Mouse (Mus musculus): ENCODE measurements around the gene Dync2li1. TPM values are rescaled to one million over a fixed set of nuclear protein-coding genes. Genes with fewer than 3 reads are reported as not detected.

The Dync2li1 gene
- polyA plus RNA-seq, 1 experiment from 2014 or later = 39.4 TPM

GRCm38 (mm10) chr17:84596501-84596900, 29.8 kb upstream of the Dync2li1 start:
- no peak overlapping the region for H3K4me2 ChIP-seq
- no peak for ATAC-seq (ENCODE audit: borderline replicate concordance, extremely low read depth, low FRiP score, low TSS enrichment)
- 58% methylated on average over 7 of the region's 7 CpGs for WGBS

DNA sequence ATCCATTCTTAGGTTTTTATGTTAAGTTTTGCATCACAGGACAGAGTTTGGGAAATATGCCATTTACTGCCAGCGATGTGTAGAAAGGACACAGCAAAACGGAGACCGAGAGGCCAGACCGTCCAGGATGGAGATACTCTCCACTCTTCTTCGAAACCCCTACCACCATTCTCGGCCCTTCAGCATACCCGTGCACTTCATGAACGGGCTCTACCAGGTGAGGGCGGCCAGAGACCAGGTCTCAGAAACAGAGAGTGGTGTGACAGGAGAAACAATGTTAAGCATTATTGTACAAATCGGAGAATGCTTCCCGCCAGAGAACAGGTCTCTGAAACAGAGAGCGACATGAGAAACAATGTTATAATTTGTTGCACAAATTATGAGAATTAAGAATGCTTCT, 28.4 kb upstream of the Dync2li1 start:
- no peak overlapping the region for H3K4me2 ChIP-seq
- no peak overlapping the region for H3K9ac ChIP-seq
- H3K27me3 ChIP-seq = no peaks in the 10 kb centered on the region
- no peak for ATAC-seq (ENCODE audit: borderline replicate concordance, extremely low read depth, low FRiP score, low TSS enrichment)
- H3K36me3 ChIP-seq = peaks cover 14% of the 10 kb centered on the region
- H3K4me3 ChIP-seq = no peak overlapping the region
- H3K27ac ChIP-seq = no peak overlapping the region
- no peaks in the 10 kb centered on the region for H3K9me3 ChIP-seq
- H3K4me1 ChIP-seq = peaks cover 14% of the 10 kb centered on the region
- WGBS = 87% methylated on average over 12 of the region's 12 CpGs

More at GRCm38 (mm10) chr17:84596501-84596900, 29.8 kb upstream of the Dync2li1 start:
- H3K4me1 ChIP-seq = peaks cover 11% of the 10 kb centered on the region; the same call in 1 of the 2 replicates
- H3K27ac ChIP-seq = peak overlapping the region; percentile 69
- no peaks in the 10 kb centered on the region for H3K27me3 ChIP-seq
- H3K4me3 ChIP-seq = no peak overlapping the region
- no peak overlapping the region for H3K9ac ChIP-seq
- peaks cover 21% of the 10 kb centered on the region for H3K36me3 ChIP-seq
- H3K9me3 ChIP-seq = no peaks in the 10 kb centered on the region

DNA sequence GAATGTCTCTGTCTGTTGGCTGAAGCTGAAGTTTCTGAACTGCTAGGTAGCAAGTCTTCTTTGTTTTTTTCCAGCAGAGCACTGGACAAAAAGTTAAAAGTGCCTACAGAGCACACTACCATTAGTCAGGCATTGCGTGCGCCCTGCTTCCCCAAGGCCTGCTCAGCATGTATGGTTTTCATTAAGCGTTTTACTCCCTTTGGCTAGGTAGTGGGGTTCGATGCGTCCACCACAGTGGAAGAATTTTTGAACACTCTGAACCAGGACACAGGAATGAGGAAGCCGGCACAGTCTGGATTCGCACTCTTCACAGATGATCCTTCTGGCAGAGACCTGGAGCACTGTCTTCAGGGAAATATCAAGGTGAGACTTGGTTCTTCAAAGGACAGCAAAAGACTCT, 27.4 kb upstream of the Dync2li1 start:
- no peak for ATAC-seq (ENCODE audit: borderline replicate concordance, extremely low read depth, low FRiP score, low TSS enrichment)
- H3K36me3 ChIP-seq = peaks cover 6% of the 10 kb centered on the region
- no peak overlapping the region for H3K27ac ChIP-seq
- no peak overlapping the region for H3K9ac ChIP-seq
- WGBS = 88% methylated on average over 7 of the region's 7 CpGs
- H3K4me1 ChIP-seq = peaks cover 22% of the 10 kb centered on the region
- H3K4me2 ChIP-seq = no peak overlapping the region
- no peaks in the 10 kb centered on the region for H3K9me3 ChIP-seq
- no peak overlapping the region for H3K4me3 ChIP-seq
- no peaks in the 10 kb centered on the region for H3K27me3 ChIP-seq

- no peak overlapping the region for H3K4me3 ChIP-seq
- peaks cover under 1% of the 10 kb centered on the region for H3K36me3 ChIP-seq
- H3K4me1 ChIP-seq = peaks cover 22% of the 10 kb centered on the region
- H3K27ac ChIP-seq = no peak overlapping the region
- no peak overlapping the region for H3K4me2 ChIP-seq
- ATAC-seq (ENCODE audit: borderline replicate concordance, extremely low read depth, low FRiP score, low TSS enrichment) = no peak
- H3K9me3 ChIP-seq = no peaks in the 10 kb centered on the region
- H3K9ac ChIP-seq = no peak overlapping the region
- H3K27me3 ChIP-seq = no peaks in the 10 kb centered on the region
- 63% methylated on average over 9 of the region's 9 CpGs for WGBS
Observed at GRCm38 (mm10) chr17:84600051-84600983, 26.0 kb upstream of the Dync2li1 start.

DNA sequence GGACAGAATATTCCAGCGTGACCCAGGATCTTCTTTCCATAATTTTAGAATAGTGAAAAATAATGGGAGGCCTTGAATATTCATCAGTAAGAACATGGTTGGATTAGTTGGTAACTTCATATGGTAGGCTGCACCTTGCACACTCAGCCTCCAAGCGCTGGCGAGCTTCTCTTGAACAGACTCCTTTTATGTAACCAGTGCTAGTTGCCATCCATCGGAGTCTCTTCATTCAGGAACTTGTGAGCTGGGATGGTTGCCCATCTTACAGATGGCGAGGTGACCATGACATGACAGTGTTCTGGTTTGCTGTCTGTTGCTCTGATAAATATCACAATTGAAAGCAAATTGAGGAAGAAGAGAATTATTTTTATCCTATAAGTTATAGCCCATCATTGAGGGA, 24.5 kb upstream of the Dync2li1 start:
- H3K27ac ChIP-seq = no peak overlapping the region
- no peak for ATAC-seq (ENCODE audit: borderline replicate concordance, extremely low read depth, low FRiP score, low TSS enrichment)
- no peak overlapping the region for H3K4me3 ChIP-seq
- H3K27me3 ChIP-seq = no peaks in the 10 kb centered on the region
- H3K4me2 ChIP-seq = no peak overlapping the region
- WGBS = 92% methylated on average over 5 of the region's 5 CpGs
- no peaks in the 10 kb centered on the region for H3K9me3 ChIP-seq
- H3K36me3 ChIP-seq = no peaks in the 10 kb centered on the region; the same call in 1 of the 2 replicates
- H3K4me1 ChIP-seq = peaks cover 11% of the 10 kb centered on the region; the same call in 1 of the 2 replicates
- H3K9ac ChIP-seq = no peak overlapping the region

- no peak overlapping the region for H3K9ac ChIP-seq
- H3K4me1 ChIP-seq = peaks cover 10% of the 10 kb centered on the region; the same call in 1 of the 2 replicates
- WGBS = 22% methylated on average over 9 of the region's 9 CpGs
- H3K4me2 ChIP-seq = no peak overlapping the region
- peak overlapping the region; percentile 57 for H3K27ac ChIP-seq
- no peaks in the 10 kb centered on the region for H3K27me3 ChIP-seq
- peak; percentile 90 for ATAC-seq (ENCODE audit: borderline replicate concordance, extremely low read depth, low FRiP score, low TSS enrichment)
- H3K4me3 ChIP-seq = no peak overlapping the region
- peaks cover 5% of the 10 kb centered on the region; the same call in 1 of the 2 replicates for H3K36me3 ChIP-seq
- no peaks in the 10 kb centered on the region for H3K9me3 ChIP-seq
Observed at GRCm38 (mm10) chr17:84603202-84603627, 23.1 kb upstream of the Dync2li1 start.

GRCm38 (mm10) chr17:84603709-84604420, 22.4 kb upstream of the Dync2li1 start:
- ATAC-seq (ENCODE audit: borderline replicate concordance, extremely low read depth, low FRiP score, low TSS enrichment) = no peak
- peak overlapping the region; percentile 57; the same call in 1 of the 2 replicates for H3K27ac ChIP-seq
- no peak overlapping the region for H3K9ac ChIP-seq
- H3K4me3 ChIP-seq = no peak overlapping the region
- peaks cover 5% of the 10 kb centered on the region; the same call in 1 of the 2 replicates for H3K36me3 ChIP-seq
- H3K9me3 ChIP-seq = no peaks in the 10 kb centered on the region
- H3K27me3 ChIP-seq = no peaks in the 10 kb centered on the region
- no peak overlapping the region for H3K4me2 ChIP-seq
- H3K4me1 ChIP-seq = peaks cover 10% of the 10 kb centered on the region; the same call in 1 of the 2 replicates
- WGBS = 86% methylated on average over 10 of the region's 10 CpGs

GRCm38 (mm10) chr17:84606976-84607375, 19.3 kb upstream of the Dync2li1 start:
- 52% methylated on average over 13 of the region's 13 CpGs for WGBS
- H3K36me3 ChIP-seq = peaks cover 5% of the 10 kb centered on the region; the same call in 1 of the 2 replicates
- H3K27me3 ChIP-seq = no peaks in the 10 kb centered on the region
- no peaks in the 10 kb centered on the region for H3K9me3 ChIP-seq
- no peak overlapping the region for H3K27ac ChIP-seq
- H3K9ac ChIP-seq = no peak overlapping the region
- H3K4me2 ChIP-seq = no peak overlapping the region
- peaks cover 10% of the 10 kb centered on the region; the same call in 1 of the 2 replicates for H3K4me1 ChIP-seq
- no peak overlapping the region for H3K4me3 ChIP-seq
- ATAC-seq (ENCODE audit: borderline replicate concordance, extremely low read depth, low FRiP score, low TSS enrichment) = no peak

DNA sequence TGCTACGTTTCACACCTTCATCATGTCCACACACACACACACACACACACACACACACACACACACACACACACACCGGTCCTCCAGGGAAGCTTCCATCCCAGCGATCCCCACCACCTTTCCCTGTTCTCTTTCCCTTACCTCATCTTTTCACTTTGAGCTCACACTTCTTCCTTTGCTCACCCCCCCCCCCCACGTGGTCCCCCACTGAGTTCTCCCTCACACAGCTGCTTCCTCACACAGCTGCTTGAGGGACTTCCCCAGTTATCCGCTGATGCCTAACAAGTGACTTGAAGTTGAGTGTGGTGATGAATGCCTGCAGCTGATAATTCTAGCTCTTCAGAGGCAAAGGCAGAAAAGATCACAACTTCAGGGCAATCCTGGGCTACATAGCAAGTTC, 18.7 kb upstream of the Dync2li1 start:
- no peak overlapping the region for H3K27ac ChIP-seq
- WGBS = 60% methylated on average over 5 of the region's 5 CpGs
- H3K4me2 ChIP-seq = no peak overlapping the region
- peaks cover 5% of the 10 kb centered on the region; the same call in 1 of the 2 replicates for H3K36me3 ChIP-seq
- no peaks in the 10 kb centered on the region for H3K9me3 ChIP-seq
- no peaks in the 10 kb centered on the region for H3K27me3 ChIP-seq
- no peak overlapping the region for H3K4me3 ChIP-seq
- no peak overlapping the region for H3K9ac ChIP-seq
- ATAC-seq (ENCODE audit: borderline replicate concordance, extremely low read depth, low FRiP score, low TSS enrichment) = no peak
- H3K4me1 ChIP-seq = peaks cover 10% of the 10 kb centered on the region; the same call in 1 of the 2 replicates

- H3K9me3 ChIP-seq = no peaks in the 10 kb centered on the region
- no peaks in the 10 kb centered on the region for H3K27me3 ChIP-seq
- H3K36me3 ChIP-seq = peaks cover 13% of the 10 kb centered on the region
- H3K4me2 ChIP-seq = no peak overlapping the region
- H3K9ac ChIP-seq = no peak overlapping the region
- H3K4me3 ChIP-seq = no peak overlapping the region
- WGBS = 77% methylated on average over 4 of the region's 4 CpGs
- H3K27ac ChIP-seq = no peak overlapping the region
- no peak for ATAC-seq (ENCODE audit: borderline replicate concordance, extremely low read depth, low FRiP score, low TSS enrichment)
- 0 out of 2 replicates have a peak, but pooled peaks cover 1% of the 10 kb centered on the region for H3K4me1 ChIP-seq
Observed at GRCm38 (mm10) chr17:84608606-84609005, 17.7 kb upstream of the Dync2li1 start.

DNA sequence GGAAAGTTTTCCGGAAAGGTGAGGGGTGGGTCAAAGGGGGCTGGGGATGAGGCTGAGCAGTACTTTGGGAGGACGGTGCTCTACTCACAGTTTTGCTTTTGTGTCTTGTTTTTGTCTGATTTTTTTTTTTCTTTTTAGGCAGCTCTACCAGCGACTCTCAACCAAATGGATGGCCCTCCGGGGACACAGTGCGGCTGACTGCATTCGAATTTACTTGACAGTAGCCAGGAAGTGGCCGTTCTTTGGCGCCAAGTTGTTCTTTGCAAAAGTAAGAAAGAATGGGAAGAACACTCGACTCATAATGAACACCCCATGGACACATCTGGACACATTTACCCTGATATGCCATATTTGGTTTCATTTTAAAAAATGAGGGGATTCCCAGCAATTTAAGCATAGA, 14.8 kb upstream of the Dync2li1 start:
- 80% methylated on average over 9 of the region's 9 CpGs for WGBS
- Histone ChIP-seq H3K4me1 (no peaks in the 10 kb centered on the region), H3K36me3 (peaks cover 27% of the 10 kb centered on the region), H3K9ac (no peak overlapping the region), H3K4me2 (no peak overlapping the region), H3K27me3 (no peaks in the 10 kb centered on the region), H3K4me3 (no peak overlapping the region), H3K9me3 (no peaks in the 10 kb centered on the region), H3K27ac (no peak overlapping the region)
- ATAC-seq (ENCODE audit: borderline replicate concordance, extremely low read depth, low FRiP score, low TSS enrichment) = no peak
